Mouse (Mus musculus) MEL (cell line): ENCODE measurements around the gene Mtcl1. TPM values are rescaled to one million over a fixed set of nuclear protein-coding genes. Genes with fewer than 3 reads are reported as not detected.

Experiments
- DNase-seq: peaks from one replicate; pipeline ENCODE4 v3.0.0; 2011; ENCODE audit warnings: low read depth, low spot score
- H3K27ac ChIP-seq: 2 replicates; pipeline ENCODE4 v1.5.1; 2012; ENCODE audit warnings: low read depth, mild to moderate bottlenecking, control low read depth, low read length, moderate library complexity; ENCODE audit not compliant: control insufficient read depth
- H3K27me3 ChIP-seq, 2 experiments: fragments of 150-350 bp in 1 of 2; sonication (generic) in 1 of 2; 2 replicates each; pipeline ENCODE4 v1.6.1; 2012; ENCODE audit warnings: low read length in 2 of 2, mild to moderate bottlenecking in 2 of 2, improper control_type of control experiment in 1 of 2, moderate library complexity in 1 of 2; ENCODE audit not compliant: insufficient read depth in 2 of 2, control insufficient read depth in 1 of 2
- H3K36me3 ChIP-seq, 2 experiments: 2 replicates each; pipeline ENCODE4 v1.6.1; 2012 to 2014; ENCODE audit warnings: low read length in 2 of 2, improper control_type of control experiment in 1 of 2, inconsistent platforms in 1 of 2, mild to moderate bottlenecking in 1 of 2; ENCODE audit not compliant: insufficient read depth in 2 of 2, control insufficient read depth in 1 of 2
- H3K4me1 ChIP-seq, 2 experiments: fragments of 150-350 bp in 1 of 2; sonication (generic) in 1 of 2; 2 replicates each; pipeline ENCODE4 v1.6.1; 2012; ENCODE audit warnings: low read length in 2 of 2, improper control_type of control experiment in 1 of 2, mild to moderate bottlenecking in 1 of 2; ENCODE audit not compliant: insufficient read depth in 2 of 2, control insufficient read depth in 1 of 2
- H3K4me3 ChIP-seq, 2 experiments: fragments of 150-350 bp in 1 of 2; sonication (generic) in 1 of 2; 2 replicates each; pipeline ENCODE4 v1.5.1; 2012; ENCODE audit warnings: low read depth in 2 of 2, low read length in 2 of 2, mild to moderate bottlenecking in 2 of 2, moderate library complexity in 2 of 2, control low read depth in 1 of 2, improper control_type of control experiment in 1 of 2; ENCODE audit not compliant: control insufficient read depth in 1 of 2, insufficient read depth in 1 of 2
- H3K79me2 ChIP-seq: 2 replicates; pipeline ENCODE4 v1.6.1; 2012; ENCODE audit warnings: mild to moderate bottlenecking, low read length, moderate library complexity; ENCODE audit not compliant: control insufficient read depth, poor library complexity, insufficient read depth
- H3K9ac ChIP-seq: 2 replicates; pipeline ENCODE4 v1.6.1; 2012; ENCODE audit warnings: low read depth, mild to moderate bottlenecking, control low read depth, low read length, moderate library complexity; ENCODE audit not compliant: control insufficient read depth, poor library complexity, severe bottlenecking
- H3K9me3 ChIP-seq: fragments of 150-350 bp; sonication (generic); replicated peaks from 2 replicates; pipeline ENCODE4 v1.6.1; 2012; ENCODE audit warnings: mild to moderate bottlenecking, low read length, improper control_type of control experiment, moderate library complexity; ENCODE audit not compliant: insufficient read depth
- BHLHE40 ChIP-seq: IDR thresholded peaks from 2 replicates; pipeline ENCODE4 v1.6.1; 2012; ENCODE audit warnings: low read depth, mild to moderate bottlenecking, inconsistent platforms, low read length, improper control_type of control experiment, borderline replicate concordance
- CHD1 ChIP-seq: IDR thresholded peaks from 2 replicates; pipeline ENCODE4 v1.6.1; 2012; ENCODE audit warnings: low read depth, mild to moderate bottlenecking, inconsistent platforms, low read length, improper control_type of control experiment
- CHD2 ChIP-seq: IDR thresholded peaks from 2 replicates; pipeline ENCODE4 v1.6.1; 2011; ENCODE audit warnings: low read length, improper control_type of control experiment
- CTCF ChIP-seq, 3 experiments: IDR thresholded peaks in 2 of 3; conservative IDR thresholded peaks in 1 of 3; 2 replicates each; pipeline ENCODE4 v1.5.1; 2011 to 2012; ENCODE audit warnings: low read length in 3 of 3, low read depth in 2 of 3, mild to moderate bottlenecking in 2 of 3, improper control_type of control experiment in 1 of 3, inconsistent platforms in 1 of 3, mixed read lengths in 1 of 3, moderate library complexity in 1 of 3; ENCODE audit not compliant: control insufficient read depth in 1 of 3, insufficient read depth in 1 of 3, poor library complexity in 1 of 3, severe bottlenecking in 1 of 3
- E2F4 ChIP-seq: IDR thresholded peaks from 2 replicates; pipeline ENCODE4 v1.6.1; 2011; ENCODE audit warnings: low read depth, low read length, improper control_type of control experiment, borderline replicate concordance
- EP300 ChIP-seq, 2 experiments: IDR thresholded peaks; 2 replicates each; pipeline ENCODE4 v1.6.1; 2011; ENCODE audit warnings: improper control_type of control experiment in 2 of 2, low read length in 2 of 2, low read depth in 1 of 2, mild to moderate bottlenecking in 1 of 2
- ETS1 ChIP-seq: IDR thresholded peaks from 2 replicates; pipeline ENCODE4 v1.6.1; 2012; ENCODE audit warnings: low read depth, mild to moderate bottlenecking, inconsistent platforms, low read length, improper control_type of control experiment, moderate library complexity
- GABPA ChIP-seq: IDR thresholded peaks from 2 replicates; pipeline ENCODE4 v1.6.1; 2012; ENCODE audit warnings: low read depth, mild to moderate bottlenecking, inconsistent platforms, low read length, improper control_type of control experiment, moderate library complexity
- GATA1 ChIP-seq: IDR thresholded peaks from 2 replicates; pipeline ENCODE4 v1.6.1; 2011; ENCODE audit warnings: low read depth, low read length, improper control_type of control experiment
- KAT2A ChIP-seq: conservative IDR thresholded peaks from 2 replicates; pipeline ENCODE4 v1.6.1; 2012; ENCODE audit warnings: low read depth, low read length, improper control_type of control experiment, inconsistent platforms
- MAX ChIP-seq: IDR thresholded peaks from 2 replicates; pipeline ENCODE4 v1.6.1; 2011; ENCODE audit warnings: low read length, improper control_type of control experiment
- MXI1 ChIP-seq: IDR thresholded peaks from 2 replicates; pipeline ENCODE4 v1.6.1; 2011; ENCODE audit warnings: mild to moderate bottlenecking, low read depth, low read length, improper control_type of control experiment
- MYB ChIP-seq: IDR thresholded peaks from 2 replicates; pipeline ENCODE4 v1.6.1; 2011; ENCODE audit warnings: mild to moderate bottlenecking, low read depth, low read length, improper control_type of control experiment
- NELFE ChIP-seq: IDR thresholded peaks from 2 replicates; pipeline ENCODE4 v1.6.1; 2011; ENCODE audit warnings: low read depth, low read length, improper control_type of control experiment
- POLR2A ChIP-seq, 2 experiments: IDR thresholded peaks; 2 replicates each; pipeline ENCODE4 v1.6.1; 2011 to 2012; ENCODE audit warnings: low read length in 2 of 2, mild to moderate bottlenecking in 2 of 2, control low read depth in 1 of 2, improper control_type of control experiment in 1 of 2, low read depth in 1 of 2, moderate library complexity in 1 of 2; ENCODE audit not compliant: control insufficient read depth in 1 of 2, insufficient read depth in 1 of 2, poor library complexity in 1 of 2
- POLR2AphosphoS2 ChIP-seq: IDR thresholded peaks from 2 replicates; pipeline ENCODE4 v1.6.1; 2011; ENCODE audit warnings: low read length, improper control_type of control experiment
- POLR2AphosphoS5 ChIP-seq: IDR thresholded peaks from 2 replicates; pipeline ENCODE4 v1.6.1; 2012; ENCODE audit warnings: low read depth, borderline replicate concordance, mild to moderate bottlenecking, inconsistent platforms, low read length, moderate library complexity, mixed read lengths
- RAD21 ChIP-seq: IDR thresholded peaks from 2 replicates; pipeline ENCODE4 v1.6.1; 2011; ENCODE audit warnings: mild to moderate bottlenecking, low read depth, low read length, improper control_type of control experiment
- RCOR1 ChIP-seq: IDR thresholded peaks from 2 replicates; pipeline ENCODE4 v1.6.1; 2012; ENCODE audit warnings: low read depth, mild to moderate bottlenecking, inconsistent platforms, low read length, improper control_type of control experiment
- SIN3A ChIP-seq: IDR thresholded peaks from 2 replicates; pipeline ENCODE4 v1.6.1; 2012; ENCODE audit warnings: low read length, improper control_type of control experiment, inconsistent platforms
- TAL1 ChIP-seq: IDR thresholded peaks from 2 replicates; pipeline ENCODE4 v1.6.1; 2012; ENCODE audit warnings: mild to moderate bottlenecking, inconsistent platforms, low read length, moderate library complexity, mixed read lengths
- TBP ChIP-seq: IDR thresholded peaks from 2 replicates; pipeline ENCODE4 v1.8.0; 2011; ENCODE audit warnings: low read depth, low read length, improper control_type of control experiment
- UBTF ChIP-seq: IDR thresholded peaks from 2 replicates; pipeline ENCODE4 v1.6.1; 2012; ENCODE audit warnings: low read depth, mild to moderate bottlenecking, inconsistent platforms, low read length, improper control_type of control experiment, moderate library complexity, borderline replicate concordance; ENCODE audit not compliant: insufficient read depth
- USF1 ChIP-seq: IDR thresholded peaks from 2 replicates; pipeline ENCODE4 v1.6.1; 2014; ENCODE audit warnings: low read depth, mild to moderate bottlenecking, inconsistent platforms, low read length, improper control_type of control experiment, moderate library complexity
- USF2 ChIP-seq, 2 experiments: IDR thresholded peaks; 2 replicates each; pipeline ENCODE4 v1.6.1; 2011 to 2012; ENCODE audit warnings: improper control_type of control experiment in 2 of 2, low read length in 2 of 2, borderline replicate concordance in 1 of 2, inconsistent platforms in 1 of 2, low read depth in 1 of 2, mild to moderate bottlenecking in 1 of 2; ENCODE audit not compliant: insufficient read depth in 1 of 2
- ZKSCAN1 ChIP-seq: IDR thresholded peaks from 2 replicates; pipeline ENCODE4 v1.6.1; 2012; ENCODE audit warnings: low read depth, mild to moderate bottlenecking, inconsistent platforms, low read length, improper control_type of control experiment, moderate library complexity
- ZMIZ1 ChIP-seq: IDR thresholded peaks from 2 replicates; pipeline ENCODE4 v1.6.1; 2012; ENCODE audit warnings: low read depth, mild to moderate bottlenecking, inconsistent platforms, low read length, improper control_type of control experiment, moderate library complexity
- ZNF384 ChIP-seq: IDR thresholded peaks from 2 replicates; pipeline ENCODE4 v1.6.1; 2012; ENCODE audit warnings: low read depth, mild to moderate bottlenecking, inconsistent platforms, low read length, improper control_type of control experiment
- polyA plus RNA-seq, 2 experiments: library from polyadenylated mRNA; stranded (reverse) in 1 of 2; unstranded in 1 of 2; fragments of >175 nt in 1 of 2; fragments of >200 nt in 1 of 2; gene quantifications; 2 replicates each; pipeline versions ENCODE4 v1.2.1 to v1.2.4; 2012; ENCODE audit warnings: low replicate concordance in 2 of 2, low read depth in 1 of 2; ENCODE audit not compliant: insufficient read length in 2 of 2, insufficient read depth in 1 of 2, missing spikeins in 1 of 2
- total RNA-seq: library from RNA; depleted of rRNA; stranded (reverse); fragments of 300-350 nt; gene quantifications from 2 replicates; pipeline ENCODE4 v1.2.3, GENCODE M21; 2012

Gene Mtcl1
- total and polyA plus RNA-seq, 3 experiments = not detected

GRCm38 (mm10) chr17:66342932-66343331 is 106.6 kb downstream of the Mtcl1 start:
- no peak overlapping the region for H3K4me3 ChIP-seq

GRCm38 (mm10) chr17:66341670-66342069 is 107.9 kb downstream of the Mtcl1 start:
- Histone ChIP-seq H3K27ac (no peak overlapping the region), H3K27me3 (no peaks in the 10 kb centered on the region), H3K9me3 (no peaks in the 10 kb centered on the region), H3K36me3 (no peaks in the 10 kb centered on the region), H3K79me2 (no peaks in the 10 kb centered on the region), H3K9ac (no peak overlapping the region)
- TF ChIP-seq MYB = no peak
- no peak for TF ChIP-seq TAL1
- no peak for TF ChIP-seq ETS1
- TF ChIP-seq CHD2 = no peak
- TF ChIP-seq MAX = no peak
- no peak for TF ChIP-seq USF1
- no peak for TF ChIP-seq NELFE
- TF ChIP-seq GATA1 = no peak
- TF ChIP-seq EP300 (IDR thresholded peaks at IDR 0.05; ENCODE audit: low read depth in 1 of 2, low read length in 2 of 2) = no peak
- no peak for TF ChIP-seq CTCF (IDR thresholded peaks at IDR 0.05 in 2 of 3, conservative IDR thresholded peaks at IDR 0.05 in 1 of 3; ENCODE audit: control insufficient read depth in 1 of 3, insufficient read depth in 1 of 3, low read depth in 2 of 3, low read length in 3 of 3, poor library complexity in 1 of 3, severe bottlenecking in 1 of 3)
- no peak for TF ChIP-seq TBP
- TF ChIP-seq SIN3A = no peak
- no peak for TF ChIP-seq ZNF384
- no peak for TF ChIP-seq GABPA
- TF ChIP-seq, all 39 proteins: peak for 0
- Histone ChIP-seq H3K4me3 (no peak overlapping the region), H3K4me1 (no peaks in the 10 kb centered on the region)
- DNase-seq = no peak

More at GRCm38 (mm10) chr17:66342932-66343331, 106.6 kb downstream of the Mtcl1 start:
- Histone ChIP-seq H3K9ac (no peak overlapping the region), H3K4me1 (no peaks in the 10 kb centered on the region), H3K9me3 (no peaks in the 10 kb centered on the region), H3K27ac (no peak overlapping the region), H3K36me3 (no peaks in the 10 kb centered on the region), H3K79me2 (no peaks in the 10 kb centered on the region), H3K27me3 (no peaks in the 10 kb centered on the region)
- TF ChIP-seq UBTF (no peak), USF1 (no peak), KAT2A (no peak), ZMIZ1 (no peak), ZKSCAN1 (no peak), POLR2AphosphoS2 (no peak), CTCF (IDR thresholded peaks at IDR 0.05 in 2 of 3, conservative IDR thresholded peaks at IDR 0.05 in 1 of 3; ENCODE audit: control insufficient read depth in 1 of 3, insufficient read depth in 1 of 3, low read depth in 2 of 3, low read length in 3 of 3, poor library complexity in 1 of 3, severe bottlenecking in 1 of 3) (no peak), TBP (no peak), MYB (no peak), RAD21 (no peak), BHLHE40 (no peak), E2F4 (no peak), MXI1 (no peak), USF2 (IDR thresholded peaks at IDR 0.05; ENCODE audit: borderline replicate concordance in 1 of 2, insufficient read depth in 1 of 2, low read depth in 1 of 2, low read length in 2 of 2) (no peak), POLR2A (IDR thresholded peaks at IDR 0.05; ENCODE audit: control insufficient read depth in 1 of 2, insufficient read depth in 1 of 2, low read depth in 1 of 2, low read length in 2 of 2, poor library complexity in 1 of 2) (no peak), POLR2AphosphoS5 (no peak), EP300 (IDR thresholded peaks at IDR 0.05; ENCODE audit: low read depth in 1 of 2, low read length in 2 of 2) (no peak), CHD1 (no peak), RCOR1 (no peak), GATA1 (no peak)
- DNase-seq = no peak
